Mouse (Mus musculus) B cell, adult 62 days (primary cell): ENCODE data around the gene Hrg. TPM values are rescaled to one million over a fixed set of nuclear protein-coding genes. Genes with fewer than 3 reads are reported as not detected.

Experiments
- total RNA-seq: library from RNA; stranded (reverse); gene quantifications from 4 replicates; pipeline ENCODE4 v1.2.4, GENCODE M21; 2023

Hrg gene
- total RNA-seq: not detected in 4 replicates

GRCm38 (mm10) chr16:22950840-22951395 lies at the start of gene Hrg:
TSS of gene Hrg (plus strand) at chr16:22951072.

GRCm38 (mm10) chr16:22918034-22918433 lies 32.8 kb upstream of the Hrg start, which contains the start of gene Fetub:
TSS of gene Fetub (plus strand) at chr16:22918334.

Other genes with a start within 250 kb of the Hrg start
- not detected in 4 replicates for gene Crygs, start 139.5 kb upstream of the Hrg start, total RNA-seq
- gene Tbccd1, start 93.4 kb upstream of the Hrg start, total RNA-seq: 21.0 to 29.3 TPM (median 23.8 TPM) in 4 replicates
- gene Dnajb11, start 93.2 kb upstream of the Hrg start, total RNA-seq: 59.4 to 68.9 TPM (median 65.0 TPM) in 4 replicates
- gene Ahsg, start 59.8 kb upstream of the Hrg start, total RNA-seq: not detected in 4 replicates
- not detected in 4 replicates for gene Fetub, start 32.7 kb upstream of the Hrg start, total RNA-seq
- gene Kng2, start 78.4 kb downstream of the Hrg start, total RNA-seq: not detected in 4 replicates
- gene Kng1, start 106.8 kb downstream of the Hrg start, total RNA-seq: not detected in 4 replicates
- gene Eif4a2, start 156.4 kb downstream of the Hrg start, total RNA-seq: 1,131 to 1,202 TPM (median 1,167 TPM) in 4 replicates
- gene Rfc4, start 176.7 kb downstream of the Hrg start, total RNA-seq: 9.6 to 12.5 TPM (median 10.2 TPM) in 4 replicates
- not detected in 4 replicates for gene Adipoq, start 195.5 kb downstream of the Hrg start, total RNA-seq